Mouse (Mus musculus) fat pad, adult 2 months (tissue): ENCODE data around the gene Umodl1.

Experiments
- DNase-seq: peaks from one replicate; pipeline ENCODE4 v3.0.0-alpha.2; 2011; ENCODE audit warnings: low read depth, low spot score; ENCODE audit errors: extremely low read depth

Umodl1 gene

DNA sequence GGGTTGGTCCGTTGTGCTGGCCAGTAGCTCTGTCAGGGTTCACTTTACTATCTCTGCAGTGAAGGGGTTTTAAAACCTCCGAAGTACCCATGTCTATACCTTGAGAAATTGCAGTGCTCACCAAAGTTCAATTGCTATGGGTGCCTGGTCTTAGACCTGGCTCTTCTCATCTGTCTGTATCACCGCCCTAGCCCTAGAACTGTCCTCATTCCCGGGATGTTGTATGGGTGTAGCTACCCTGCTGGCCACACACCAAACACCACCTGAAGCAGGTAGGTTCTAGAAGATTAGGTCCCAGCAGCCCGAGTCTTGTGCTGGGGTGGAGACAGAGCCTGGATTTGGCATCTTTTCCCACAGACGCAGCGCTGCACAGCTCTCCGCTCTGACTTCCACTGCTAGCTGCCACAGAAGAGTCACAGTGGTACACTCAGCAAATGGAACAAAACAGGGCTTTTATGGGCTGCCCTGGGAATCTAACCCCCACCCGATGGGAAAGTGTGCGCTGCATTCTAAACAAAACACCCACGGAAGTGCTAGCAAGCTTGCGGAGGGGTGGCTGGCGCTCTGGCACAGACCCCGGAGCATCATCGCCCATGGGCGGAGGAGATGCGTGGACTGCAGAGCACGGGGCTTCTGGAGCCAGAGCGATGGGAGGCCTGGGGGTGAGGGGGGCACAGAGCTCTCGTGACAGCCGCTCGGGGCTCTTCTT, 81.9 kb downstream of the Umodl1 start:
- no peak for DNase-seq

DNA sequence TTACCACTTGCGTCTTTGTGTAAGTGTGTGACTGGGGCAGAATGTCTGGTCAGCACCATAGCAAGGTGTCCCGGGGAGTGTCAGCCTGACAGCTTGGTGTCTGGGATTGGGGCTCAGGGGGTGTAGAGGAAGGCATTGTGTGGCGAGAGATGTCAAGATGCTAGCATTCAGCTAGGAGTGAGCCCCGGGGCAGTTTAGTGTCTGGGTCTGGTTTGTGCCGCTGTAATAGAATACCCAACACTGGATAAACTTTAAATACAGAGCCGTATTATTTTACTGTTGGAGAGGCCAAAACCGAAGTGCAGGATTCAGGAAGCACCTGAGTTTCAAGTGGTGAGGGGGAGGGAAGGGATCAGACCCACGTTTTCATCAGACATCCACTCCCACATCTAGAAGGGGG, 82.9 kb downstream of the Umodl1 start:
- no peak for DNase-seq

DNA sequence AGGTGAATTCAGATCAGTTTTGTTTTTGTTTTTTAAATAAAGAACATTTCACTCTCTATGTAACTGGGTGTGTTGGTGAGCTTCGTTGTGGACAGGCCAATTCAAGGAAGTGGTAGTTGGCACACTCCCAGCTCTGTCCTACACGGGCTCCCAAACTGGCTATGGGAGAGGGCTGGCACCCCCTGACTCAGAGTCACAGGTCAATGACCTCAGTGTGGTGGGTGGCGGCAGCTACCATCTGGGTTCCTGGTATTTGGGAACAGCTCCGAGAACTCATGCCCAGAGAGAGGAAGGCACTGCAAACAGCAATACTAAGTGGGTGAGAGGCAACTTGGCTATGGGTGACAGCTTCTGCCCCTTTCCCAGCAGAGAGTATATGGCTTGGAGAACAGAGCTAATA, 83.9 kb downstream of the Umodl1 start:
- no peak for DNase-seq

DNA sequence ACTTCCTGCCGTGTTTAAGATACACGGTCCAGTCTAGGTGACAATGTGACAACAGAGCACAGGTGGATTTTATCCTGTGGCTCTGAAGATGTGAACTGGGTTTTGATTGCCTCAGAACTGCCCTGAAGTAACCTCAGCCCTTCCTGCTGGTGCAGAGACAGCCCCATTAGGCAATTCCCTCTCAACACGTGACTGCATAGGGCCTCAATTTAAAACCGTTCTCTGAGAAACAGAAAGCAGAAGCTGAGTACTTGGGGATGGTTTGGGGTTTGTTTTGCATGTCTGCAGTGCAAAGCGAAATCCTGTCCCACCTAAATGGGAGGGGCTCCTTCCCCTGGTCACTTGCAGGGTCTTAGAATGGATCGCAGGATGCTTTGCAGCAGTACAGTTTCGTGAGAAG, 85.2 kb downstream of the Umodl1 start:
- DNase-seq = no peak

DNA sequence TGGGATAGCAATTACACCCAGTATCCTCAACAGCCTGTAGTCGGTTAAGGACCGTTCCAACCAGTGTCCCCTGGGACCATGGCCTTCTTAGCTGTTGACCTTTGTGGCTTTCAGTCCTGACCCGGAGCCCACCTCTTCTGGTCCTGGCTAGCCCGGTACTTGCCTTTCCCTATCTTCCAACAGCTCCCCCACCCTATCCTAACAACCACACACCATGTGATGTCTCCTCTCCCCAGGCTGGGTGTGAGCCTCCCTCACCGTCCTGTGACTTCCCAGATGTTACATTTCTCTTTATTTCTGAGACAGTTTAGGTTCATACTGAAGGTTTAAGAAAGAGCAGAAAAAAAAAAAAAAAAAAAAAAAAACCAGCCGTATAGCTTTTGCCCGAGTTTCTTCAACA, 86.0 kb downstream of the Umodl1 start:
- no peak for DNase-seq

DNA sequence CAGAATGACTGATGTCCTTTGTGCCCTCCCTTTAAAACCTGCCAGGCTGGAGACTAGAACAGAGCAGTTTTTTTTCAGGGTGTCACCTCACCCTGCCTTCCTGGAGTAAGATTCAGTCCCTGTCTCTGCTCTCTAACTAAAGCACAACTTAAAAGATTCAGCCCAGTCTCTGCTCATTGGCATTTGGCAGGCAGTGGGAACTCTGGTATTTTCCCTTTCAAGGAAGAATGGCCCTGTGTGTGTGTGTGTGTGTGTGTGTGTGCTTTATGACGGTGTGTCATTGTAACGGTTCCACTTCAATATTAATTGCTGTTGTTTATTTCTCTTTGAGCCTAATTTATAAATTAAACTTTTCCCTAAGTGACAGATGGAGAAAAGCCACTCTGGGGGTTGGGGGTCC, 88.3 kb downstream of the Umodl1 start:
- DNase-seq = no peak

DNA sequence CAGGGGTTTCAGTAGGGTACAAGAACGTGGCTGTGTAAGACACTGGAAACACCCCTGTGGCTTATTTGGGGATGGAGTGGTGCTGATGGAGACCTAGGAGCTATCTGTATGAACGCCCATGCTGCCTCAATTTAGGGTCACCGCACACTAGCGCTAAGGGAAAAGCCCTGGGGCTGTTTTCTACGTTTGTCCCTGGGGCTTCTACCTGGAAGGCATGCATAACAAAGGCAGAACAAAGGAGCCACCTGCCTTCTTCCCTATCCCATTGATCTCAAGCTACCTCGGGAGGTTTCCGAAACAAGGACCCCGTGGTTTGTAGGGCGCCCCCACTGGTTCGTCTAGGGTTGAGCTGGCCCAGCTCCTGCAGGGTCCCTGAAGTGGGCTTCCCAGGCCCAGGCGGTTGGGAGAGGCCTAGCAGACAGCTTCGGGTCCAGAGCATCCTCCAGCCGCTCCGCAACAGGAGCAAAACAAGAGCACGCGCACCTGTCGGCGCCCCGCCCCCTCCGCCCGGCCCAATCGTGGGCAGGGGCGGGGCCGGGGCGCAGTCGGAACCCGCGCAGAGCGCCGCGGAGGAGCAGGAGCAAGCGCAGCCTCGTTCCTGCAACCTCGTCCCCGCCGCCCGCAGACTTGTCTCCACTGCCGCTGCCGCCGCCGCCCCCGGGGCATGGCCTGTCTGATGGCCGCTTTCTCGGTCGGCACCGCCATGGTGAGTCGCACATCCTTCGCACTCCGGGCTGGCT, 102.9 kb downstream of the Umodl1 start, which contains the start of gene Abcg1:
Gene Abcg1, plus strand, starts transcription at position 525 of the 740 bp plus-strand sequence.
- no peak for DNase-seq

DNA sequence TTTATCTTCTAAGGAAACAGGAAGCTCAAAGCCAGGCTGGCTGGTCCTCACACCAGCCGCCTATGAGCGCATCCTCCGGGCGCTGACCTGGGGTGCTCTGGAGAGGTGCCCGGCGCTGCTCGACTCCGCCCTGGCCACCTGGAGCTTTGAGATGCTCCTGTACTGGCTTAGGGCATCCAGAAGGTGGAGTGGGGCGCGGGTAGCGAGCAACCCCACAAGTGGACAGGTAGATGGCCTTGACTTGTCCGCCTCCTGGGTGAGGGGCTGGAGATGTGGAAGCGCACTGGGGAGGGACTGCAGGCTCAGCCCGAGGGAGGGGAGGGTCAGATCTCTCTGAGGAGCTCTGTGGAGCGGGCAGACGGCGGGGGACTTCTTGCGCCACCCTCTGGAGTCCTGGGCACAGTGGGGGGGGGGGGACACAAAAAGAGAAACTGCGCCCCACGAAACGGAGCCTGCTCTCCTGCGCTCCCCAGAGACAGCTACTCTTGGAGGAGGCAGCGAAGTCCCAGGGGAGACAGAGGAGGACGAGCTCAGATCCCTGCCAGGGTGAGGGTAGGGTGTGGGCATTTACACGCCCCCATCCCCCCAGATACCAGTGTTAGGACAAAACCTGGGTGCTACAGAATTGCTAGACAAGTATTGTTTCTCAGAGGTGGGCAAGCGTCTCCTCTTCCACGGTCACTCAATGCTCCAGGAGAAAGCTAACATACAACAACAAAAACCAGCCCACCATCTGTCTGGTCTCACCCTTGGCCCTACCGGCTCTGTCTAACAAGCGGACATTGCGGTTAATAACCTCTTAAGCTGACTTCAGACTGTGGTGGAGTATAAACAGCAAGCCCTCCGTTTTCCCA, 103.7 kb downstream of the Umodl1 start:
- no peak for DNase-seq

DNA sequence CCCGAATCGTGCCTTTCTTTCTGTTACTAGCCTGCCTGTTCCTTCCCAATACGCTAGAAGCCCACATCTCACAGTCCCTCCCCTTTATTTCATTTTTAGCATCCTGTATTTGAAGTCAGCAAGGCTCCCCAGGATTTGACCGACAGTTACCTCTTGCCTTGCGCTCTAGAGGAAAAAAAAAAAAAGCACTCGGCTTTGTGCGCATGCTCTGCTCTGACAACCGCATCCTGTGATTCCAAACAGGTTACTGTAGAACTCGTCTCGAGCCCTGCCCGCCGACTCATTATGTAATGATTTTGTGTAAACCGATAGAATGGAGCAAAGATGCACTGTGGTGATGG, 104.3 kb downstream of the Umodl1 start:
- DNase-seq = no peak

DNA sequence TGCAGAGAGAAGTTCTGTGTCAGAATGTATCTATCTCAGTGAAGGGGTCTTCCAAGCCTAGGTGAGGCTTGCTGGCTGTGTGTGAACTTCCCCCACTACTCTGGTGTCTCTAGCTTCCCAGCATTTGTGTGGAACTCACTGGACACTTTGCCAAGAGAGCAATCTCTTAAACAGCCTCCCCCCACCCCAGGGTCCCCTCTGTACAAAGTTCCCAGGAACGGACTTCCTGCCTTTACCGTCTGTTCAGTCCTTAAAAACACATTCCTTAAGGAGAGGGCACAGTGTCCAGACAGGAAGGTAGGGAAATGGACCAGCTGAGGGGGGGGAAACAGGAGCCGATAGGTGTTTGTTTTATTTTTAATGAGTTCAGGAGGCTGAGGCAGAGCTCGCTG, 105.8 kb downstream of the Umodl1 start:
- no peak for DNase-seq
